Mouse (Mus musculus) embryo, embryonic 10 days (tissue): ENCODE results near the gene Pank2.
"Not testable (repeated sequence)": the region's sequence is repeated elsewhere in the genome, so short reads cannot be mapped to it uniquely, and the experiment has no call there.

ENCODE experiments used
- DNase-seq: peaks from one replicate; pipeline ENCODE4 v3.0.0-alpha.2; 2015; ENCODE audit warnings: low spot score

The Pank2 gene

GRCm38 (mm10) chr2:131260544-131261307 is 1.6 kb upstream of the Pank2 start:
- DNase-seq: no peak

GRCm38 (mm10) chr2:131261481-131262212 is 648 bp upstream of the Pank2 start:
- DNase-seq: peak; percentile 81

- DNase-seq: peak; percentile 64
Measured at GRCm38 (mm10) chr2:131262680-131263670, 680 bp downstream of the Pank2 start.

GRCm38 (mm10) chr2:131264027-131264426 is 1.7 kb downstream of the Pank2 start:
- no peak for DNase-seq

- no peak for DNase-seq
Measured at GRCm38 (mm10) chr2:131265056-131265455, 2.8 kb downstream of the Pank2 start.

GRCm38 (mm10) chr2:131275493-131275892 is 13.2 kb downstream of the Pank2 start:
- no peak for DNase-seq

GRCm38 (mm10) chr2:131276722-131277121 is 14.4 kb downstream of the Pank2 start:
- no peak for DNase-seq

- DNase-seq: no peak
Measured at GRCm38 (mm10) chr2:131281596-131281995, 19.3 kb downstream of the Pank2 start.

- no peak for DNase-seq
Measured at GRCm38 (mm10) chr2:131286276-131286675, 24.0 kb downstream of the Pank2 start.

- no peak for DNase-seq
Measured at GRCm38 (mm10) chr2:131290669-131291068, 28.4 kb downstream of the Pank2 start.

GRCm38 (mm10) chr2:131296746-131297261 is 34.5 kb downstream of the Pank2 start:
- no peak for DNase-seq

GRCm38 (mm10) chr2:131298674-131299073 is 36.4 kb downstream of the Pank2 start:
- DNase-seq: not testable (repeated sequence)

- no peak for DNase-seq
Measured at GRCm38 (mm10) chr2:131300485-131300884, 38.2 kb downstream of the Pank2 start.

- DNase-seq: no peak
Measured at GRCm38 (mm10) chr2:131301635-131302034, 39.3 kb downstream of the Pank2 start.

- no peak for DNase-seq
Measured at GRCm38 (mm10) chr2:131304497-131304896, 42.2 kb downstream of the Pank2 start.

- not testable (repeated sequence) for DNase-seq
Measured at GRCm38 (mm10) chr2:131305226-131305625, 42.9 kb downstream of the Pank2 start.

GRCm38 (mm10) chr2:131307391-131307790 is 45.1 kb downstream of the Pank2 start:
- DNase-seq: no peak

GRCm38 (mm10) chr2:131307822-131308221 is 45.5 kb downstream of the Pank2 start:
- DNase-seq: no peak

GRCm38 (mm10) chr2:131309296-131309695 is 47.0 kb downstream of the Pank2 start:
- no peak for DNase-seq

- no peak for DNase-seq
Measured at GRCm38 (mm10) chr2:131316167-131316566, 53.9 kb downstream of the Pank2 start.

- no peak for DNase-seq
Measured at GRCm38 (mm10) chr2:131319401-131319800, 57.1 kb downstream of the Pank2 start.

- DNase-seq: not testable (repeated sequence)
Measured at GRCm38 (mm10) chr2:131321192-131321591, 58.9 kb downstream of the Pank2 start.
